Mouse (Mus musculus): ENCODE data around the gene Zmiz1. TPM values are rescaled to one million over a fixed set of nuclear protein-coding genes. Genes with fewer than 3 reads are reported as not detected.

Zmiz1 gene
- polyA plus RNA-seq, 1 experiment: 54.1 TPM

DNA sequence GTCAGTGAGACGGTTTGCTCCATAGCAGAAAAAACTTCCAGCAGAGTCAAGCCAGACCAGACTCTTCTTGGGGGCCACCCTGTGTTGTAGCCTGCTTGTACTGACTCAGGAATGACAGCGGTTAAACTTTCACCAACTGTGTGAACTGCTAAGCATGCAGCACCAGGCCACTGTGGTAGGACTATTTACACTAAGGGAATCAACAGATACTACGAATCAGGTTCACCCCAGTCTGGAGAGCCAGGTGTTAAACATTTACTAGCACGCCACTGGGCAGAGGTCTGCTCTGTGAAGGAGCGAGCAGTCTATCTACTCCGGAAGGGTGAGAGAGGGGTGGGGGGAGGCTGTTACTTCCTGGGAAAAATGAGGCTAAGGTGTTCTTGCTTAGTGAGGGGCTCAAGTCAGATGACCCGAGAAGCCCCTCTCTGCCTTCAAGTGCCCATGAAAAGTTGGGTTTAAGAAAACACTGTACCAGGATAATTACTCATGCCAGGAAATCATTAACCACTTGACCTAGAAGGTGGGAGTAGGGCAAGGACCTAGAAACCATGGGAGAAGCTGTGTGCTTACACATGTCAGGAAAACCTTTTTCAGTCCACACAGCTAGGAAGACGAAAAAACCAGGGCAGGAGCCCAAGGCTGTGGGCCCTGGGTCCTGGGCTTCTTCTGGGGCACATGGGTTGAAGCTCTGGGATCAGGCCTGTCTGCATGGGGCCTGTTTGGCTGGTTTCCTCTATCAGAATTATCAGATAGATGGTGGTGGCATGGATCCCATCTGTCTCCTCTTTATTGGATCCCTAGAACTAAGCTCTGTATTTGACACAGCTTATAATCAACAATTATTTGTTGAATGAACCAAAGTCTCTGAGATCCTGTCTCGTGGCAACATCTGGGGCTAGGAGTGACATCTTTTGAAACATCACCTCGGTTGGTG lies 7.0 kb upstream of the Zmiz1 start:
- Histone ChIP-seq H3K36me3 (replicated peaks; ENCODE audit: low read length) (no peaks in the 10 kb centered on the region), H3K27me3 (replicated peaks) (peaks cover 34% of the 10 kb centered on the region), H3K9me3 (no peaks in the 10 kb centered on the region), H3K4me3 (replicated peaks) (no peak overlapping the region), H3K4me1 (peaks cover 61% of the 10 kb centered on the region)
- TF ChIP-seq FLI1 (IDR thresholded peaks at IDR 0.05; ENCODE audit: low read length) (no peak), GATA1 (IDR thresholded peaks at IDR 0.05; ENCODE audit: borderline replicate concordance, low read length) (no peak)

DNA sequence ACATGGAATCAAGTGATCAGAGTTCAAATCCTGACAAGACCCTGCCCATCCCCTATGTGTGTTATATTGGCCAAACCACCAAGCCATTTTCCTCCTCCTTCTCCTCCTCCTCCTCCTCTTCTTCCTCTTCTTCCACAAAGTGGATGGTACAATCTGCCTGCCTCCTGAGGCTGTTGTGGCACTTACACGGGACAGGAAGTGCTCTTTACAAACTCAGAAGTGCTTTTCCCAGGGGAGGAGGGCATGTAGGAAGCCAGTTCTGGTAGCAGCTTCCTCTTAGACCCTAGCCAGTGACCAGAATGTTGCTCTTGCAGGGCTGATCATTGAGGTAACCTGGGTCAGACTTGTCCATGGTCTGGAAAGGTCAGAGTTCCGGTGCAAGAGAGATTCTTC lies 6.4 kb upstream of the Zmiz1 start:
- H3K27me3 ChIP-seq (replicated peaks): peaks cover 37% of the 10 kb centered on the region
- no peaks in the 10 kb centered on the region for H3K36me3 ChIP-seq (replicated peaks; ENCODE audit: low read length)
- peaks cover 61% of the 10 kb centered on the region for H3K4me1 ChIP-seq
- TF ChIP-seq GATA1 (IDR thresholded peaks at IDR 0.05; ENCODE audit: borderline replicate concordance, low read length): no peak
- no peak for TF ChIP-seq FLI1 (IDR thresholded peaks at IDR 0.05; ENCODE audit: low read length)
- H3K9me3 ChIP-seq: no peaks in the 10 kb centered on the region
- H3K4me3 ChIP-seq (replicated peaks): no peak overlapping the region

GRCm38 (mm10) chr14:25454066-25454760 lies 4.8 kb upstream of the Zmiz1 start:
- peak overlapping the region; percentile 34 for H3K4me3 ChIP-seq (replicated peaks)
- no peaks in the 10 kb centered on the region for H3K36me3 ChIP-seq (replicated peaks; ENCODE audit: low read length)
- H3K27me3 ChIP-seq (replicated peaks): peaks cover 32% of the 10 kb centered on the region
- no peaks in the 10 kb centered on the region for H3K9me3 ChIP-seq
- H3K4me1 ChIP-seq: peaks cover 71% of the 10 kb centered on the region
- TF ChIP-seq FLI1 (IDR thresholded peaks at IDR 0.05; ENCODE audit: low read length) (no peak), GATA1 (IDR thresholded peaks at IDR 0.05; ENCODE audit: borderline replicate concordance, low read length) (no peak)

- peaks cover 64% of the 10 kb centered on the region for H3K4me1 ChIP-seq
- H3K9me3 ChIP-seq: no peaks in the 10 kb centered on the region
- H3K27me3 ChIP-seq (replicated peaks): peaks cover 32% of the 10 kb centered on the region
- peak overlapping the region; percentile 98 for H3K4me3 ChIP-seq (replicated peaks)
- H3K36me3 ChIP-seq (replicated peaks; ENCODE audit: low read length): no peaks in the 10 kb centered on the region
- no peak for TF ChIP-seq GATA1 (IDR thresholded peaks at IDR 0.05; ENCODE audit: borderline replicate concordance, low read length)
- no peak for TF ChIP-seq FLI1 (IDR thresholded peaks at IDR 0.05; ENCODE audit: low read length)
Measured at GRCm38 (mm10) chr14:25456666-25457433, 2.1 kb upstream of the Zmiz1 start.

DNA sequence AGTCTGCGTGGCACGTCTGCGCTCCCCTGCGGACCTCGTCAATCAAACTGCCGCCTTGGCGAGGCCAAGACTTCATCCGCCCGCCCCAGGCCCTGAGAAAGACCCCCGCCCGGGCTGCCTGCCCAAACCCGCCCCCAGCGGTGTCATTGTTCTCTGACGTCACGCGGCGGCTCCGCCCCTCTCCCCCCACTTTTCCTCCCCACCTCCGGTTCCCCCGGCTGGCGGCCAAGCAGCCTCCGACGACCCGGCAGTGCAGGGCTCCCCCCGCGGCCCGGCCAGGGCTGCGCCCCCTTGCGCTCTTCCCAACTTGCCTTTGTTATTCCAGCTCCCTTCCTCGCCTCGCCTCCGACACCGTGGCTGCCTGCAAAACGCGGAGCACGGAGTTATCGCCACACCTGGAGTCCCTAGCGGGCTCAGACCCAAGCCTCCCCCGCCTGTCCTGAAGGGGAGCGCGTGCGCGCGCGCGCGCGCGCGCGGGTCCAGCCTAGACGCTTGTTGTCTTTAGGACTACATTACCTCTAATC lies 1.5 kb upstream of the Zmiz1 start:
- H3K36me3 ChIP-seq (replicated peaks; ENCODE audit: low read length): no peaks in the 10 kb centered on the region
- peaks cover 32% of the 10 kb centered on the region for H3K27me3 ChIP-seq (replicated peaks)

GRCm38 (mm10) chr14:25458111-25459015 lies 622 bp upstream of the Zmiz1 start:
- Histone ChIP-seq H3K4me3 (replicated peaks) (peak overlapping the region; percentile 98), H3K4me1 (peaks cover 63% of the 10 kb centered on the region), H3K9me3 (no peaks in the 10 kb centered on the region), H3K36me3 (replicated peaks; ENCODE audit: low read length) (no peaks in the 10 kb centered on the region), H3K27me3 (replicated peaks) (peaks cover 30% of the 10 kb centered on the region)
- no peak for TF ChIP-seq FLI1 (IDR thresholded peaks at IDR 0.05; ENCODE audit: low read length)
- no peak for TF ChIP-seq GATA1 (IDR thresholded peaks at IDR 0.05; ENCODE audit: borderline replicate concordance, low read length)

More for the DNA sequence above, 1.5 kb upstream of the Zmiz1 start:
- no peaks in the 10 kb centered on the region for H3K9me3 ChIP-seq
- TF ChIP-seq FLI1 (IDR thresholded peaks at IDR 0.05; ENCODE audit: low read length) (no peak), GATA1 (IDR thresholded peaks at IDR 0.05; ENCODE audit: borderline replicate concordance, low read length) (no peak)
- H3K4me1 ChIP-seq: peaks cover 62% of the 10 kb centered on the region
- H3K4me3 ChIP-seq (replicated peaks): peak overlapping the region; percentile 98

DNA sequence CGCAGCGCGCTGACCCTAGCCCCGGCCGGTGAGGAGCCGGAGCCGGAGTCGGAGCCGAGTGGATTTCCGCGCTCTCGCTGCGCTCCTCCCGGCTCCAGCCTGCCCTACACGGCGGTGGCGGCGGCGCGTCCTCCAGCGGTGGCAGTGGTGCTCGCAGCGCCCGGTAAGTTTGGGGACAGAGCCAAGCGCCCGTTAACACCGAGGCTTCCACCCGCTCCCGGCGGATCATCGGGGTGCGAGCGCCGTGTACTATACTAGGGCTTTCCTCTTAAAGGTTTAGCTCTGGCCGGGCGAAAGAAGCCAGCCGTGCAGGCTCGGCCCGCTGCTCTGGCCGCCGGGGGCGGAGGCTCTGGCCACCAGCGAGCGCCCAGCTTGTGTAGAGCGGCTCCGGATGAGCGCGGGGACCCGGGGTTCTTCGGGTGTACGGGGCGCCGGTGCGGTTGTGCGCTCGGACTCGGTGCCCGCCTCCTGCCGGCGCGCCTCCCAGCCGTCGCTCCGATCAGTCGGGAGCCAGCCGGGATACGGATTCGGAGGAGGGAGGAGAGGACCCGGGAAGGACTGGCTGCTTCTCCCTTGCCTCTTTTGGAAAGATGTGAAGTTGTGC lies 511 bp downstream of the Zmiz1 start:
- H3K9me3 ChIP-seq: no peaks in the 10 kb centered on the region
- peak overlapping the region; percentile 98 for H3K4me3 ChIP-seq (replicated peaks)
- peaks cover 66% of the 10 kb centered on the region for H3K4me1 ChIP-seq
- no peaks in the 10 kb centered on the region for H3K36me3 ChIP-seq (replicated peaks; ENCODE audit: low read length)
- no peak for TF ChIP-seq FLI1 (IDR thresholded peaks at IDR 0.05; ENCODE audit: low read length)
- no peak for TF ChIP-seq GATA1 (IDR thresholded peaks at IDR 0.05; ENCODE audit: borderline replicate concordance, low read length)
- peaks cover 19% of the 10 kb centered on the region for H3K27me3 ChIP-seq (replicated peaks)

GRCm38 (mm10) chr14:25459998-25460800 lies 1.2 kb downstream of the Zmiz1 start:
- TF ChIP-seq GATA1 (IDR thresholded peaks at IDR 0.05; ENCODE audit: borderline replicate concordance, low read length): no peak
- peaks cover 66% of the 10 kb centered on the region for H3K4me1 ChIP-seq
- no peaks in the 10 kb centered on the region for H3K9me3 ChIP-seq
- peaks cover 16% of the 10 kb centered on the region for H3K27me3 ChIP-seq (replicated peaks)
- H3K4me3 ChIP-seq (replicated peaks): peak overlapping the region; percentile 98
- H3K36me3 ChIP-seq (replicated peaks; ENCODE audit: low read length): no peaks in the 10 kb centered on the region
